Mouse (Mus musculus): ENCODE data around the gene Bglap2.

DNA sequence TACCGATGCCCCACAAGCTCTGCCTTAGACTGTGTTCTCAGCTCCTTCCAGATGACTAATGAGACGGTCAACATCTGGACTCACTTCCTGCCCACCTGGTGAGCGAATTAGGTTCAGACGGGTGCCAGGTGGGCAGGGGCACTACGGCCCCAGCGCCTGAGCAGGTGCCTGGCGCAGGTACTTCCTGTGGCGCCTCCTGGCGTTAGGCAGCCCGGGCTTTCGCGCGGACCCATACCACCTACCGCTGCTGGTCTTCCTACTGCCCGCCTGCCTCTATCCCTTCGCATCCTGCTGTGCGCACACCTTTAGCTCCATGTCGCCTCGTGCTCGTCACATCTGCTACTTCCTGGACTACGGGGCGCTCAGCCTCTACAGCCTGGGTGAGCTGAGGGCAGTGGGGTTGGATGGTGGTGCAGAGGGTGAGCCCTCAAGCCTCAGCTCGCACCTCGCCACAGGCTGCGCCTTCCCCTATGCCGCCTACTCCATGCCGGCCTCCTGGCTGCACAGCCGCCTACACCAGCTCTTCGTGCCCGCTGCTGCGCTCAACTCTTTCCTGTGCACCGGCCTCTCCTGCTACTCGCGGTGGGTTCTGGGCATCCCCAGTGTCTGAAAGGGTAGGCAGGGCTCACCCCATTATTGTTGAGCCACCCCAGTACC is 12.7 kb downstream of the Bglap2 start:
- no peak for TF ChIP-seq POLR2A (IDR thresholded peaks at IDR 0.05; ENCODE audit: low read depth, low read length)
- no peak for TF ChIP-seq CTCF (IDR thresholded peaks at IDR 0.05; ENCODE audit: extremely low read depth, insufficient read length, insufficient replicate concordance, low read depth, low read length)

All from small intestine, adult 2 months (tissue).